Mouse (Mus musculus) heart, adult 2 months (tissue): Measurements from ENCODE around the gene Colq. TPM values are rescaled to one million over a fixed set of nuclear protein-coding genes. Genes with fewer than 3 reads are reported as not detected.

Experiments
- DNase-seq, 2 experiments: peaks; one replicate each; pipeline ENCODE4 v3.0.0; 2021
- H3K27ac ChIP-seq: fragments of 200-600 bp; 2 replicates; pipeline ENCODE4 v1.8.1; 2022
- H3K27me3 ChIP-seq: fragments of 200-500 bp; 2 replicates; pipeline ENCODE4 v1.6.1; 2012; ENCODE audit warnings: mild to moderate bottlenecking, low read length, inconsistent platforms, mixed read lengths; ENCODE audit not compliant: control insufficient read depth, insufficient read depth
- H3K36me3 ChIP-seq: fragments of 200-500 bp; 2 replicates; pipeline ENCODE4 v1.6.1; 2012; ENCODE audit warnings: low read length, inconsistent platforms; ENCODE audit not compliant: control insufficient read depth, insufficient read depth
- H3K4me1 ChIP-seq: fragments of 200-500 bp; 2 replicates; pipeline ENCODE4 v1.6.1; 2011; ENCODE audit warnings: low read length; ENCODE audit not compliant: control insufficient read depth, insufficient read depth
- H3K4me3 ChIP-seq: fragments of 200-600 bp; 2 replicates; pipeline ENCODE4 v1.8.1; 2022
- H3K79me2 ChIP-seq: fragments of 200-500 bp; replicated peaks from 2 replicates; pipeline ENCODE4 v1.6.1; 2012; ENCODE audit warnings: mild to moderate bottlenecking, inconsistent platforms, low read length, moderate library complexity, mixed read lengths; ENCODE audit not compliant: control insufficient read depth, insufficient read depth
- H3K9ac ChIP-seq: fragments of 200-500 bp; 2 replicates; pipeline ENCODE4 v1.6.1; 2012; ENCODE audit warnings: low read depth, mild to moderate bottlenecking, control low read depth, inconsistent platforms, low read length, mixed read lengths
- CTCF ChIP-seq: fragments of 200-600 bp; IDR thresholded peaks from 2 replicates; pipeline ENCODE4 v1.8.1; 2022; ENCODE audit warnings: antibody characterized with exemption, mild to moderate bottlenecking, moderate library complexity
- EP300 ChIP-seq: fragments of 200-500 bp; IDR thresholded peaks from 2 replicates; pipeline ENCODE4 v1.6.1; 2011; ENCODE audit warnings: low read depth, low read length, control low read depth; ENCODE audit not compliant: insufficient read depth
- POLR2A ChIP-seq: fragments of 200-500 bp; IDR thresholded peaks from 2 replicates; pipeline ENCODE4 v1.6.1; 2011; ENCODE audit warnings: mild to moderate bottlenecking, low read depth, low read length, control low read depth; ENCODE audit not compliant: insufficient read depth
- WGBS: fragments of 180-500 bp; shearing (Covaris S2); methylation state at CpG from one replicate; pipeline ENCODE4 v1.1.7; 2018; 5-methylcytosine and 5-hydroxymethylcytosine counted together
- intact Hi-C: fragments of 180-260 bp; cut with DNase I; formaldehyde crosslinking; loops from one replicate; pipeline ENCODE4 v1.15.1; 2025
- polyA plus RNA-seq: library from polyadenylated mRNA; depleted of rRNA; stranded (reverse); fragments of >200 nt; gene quantifications from 2 replicates; pipeline ENCODE4 v1.2.3, GENCODE M21; 2012
- total RNA-seq, 2 experiments: library from RNA; stranded (reverse); gene quantifications; 2 replicates each; pipeline ENCODE4 v1.2.3; 2021

Gene Colq
- total and polyA plus RNA-seq, 3 experiments, result 10.0 to 12.6 (median 11.3) TPM

DNA sequence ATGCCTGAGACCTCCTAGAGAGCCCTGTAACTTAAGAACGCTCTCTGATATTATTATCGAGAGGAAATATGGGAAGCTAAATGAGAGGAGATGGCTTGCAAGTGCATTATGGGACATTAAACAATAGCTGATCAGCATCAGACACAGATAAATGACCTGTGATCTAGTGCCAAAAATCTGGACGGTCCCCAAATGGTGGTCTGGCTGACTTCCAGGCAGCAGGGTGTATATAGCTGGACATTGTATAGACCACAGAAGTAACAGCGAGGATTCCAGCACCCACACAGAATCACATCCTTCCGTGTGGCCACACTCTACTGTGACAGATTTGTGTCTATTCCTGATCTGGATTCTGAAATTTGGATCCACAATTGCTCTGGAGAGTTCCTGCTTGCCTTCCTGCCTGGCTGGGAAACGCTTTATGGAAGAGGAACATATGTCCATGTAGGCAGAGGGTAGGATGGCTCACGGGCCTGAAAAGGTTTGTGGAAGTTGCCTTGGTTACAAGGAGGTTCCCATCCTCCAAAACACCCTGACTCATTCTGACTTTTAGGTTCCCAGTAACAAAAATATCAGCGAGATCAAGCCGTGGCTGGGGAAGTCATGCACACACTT, 18.5 kb downstream of the Colq start:
- no peak overlapping the region for H3K27ac ChIP-seq
- intact Hi-C loops, result no loop called here
- 42% methylated on average over 9 of the region's 9 CpGs for WGBS
- no peaks in the 10 kb centered on the region; the same call in 1 of the 2 replicates for H3K4me1 ChIP-seq
- no peaks in the 10 kb centered on the region for H3K79me2 ChIP-seq
- no peak overlapping the region for H3K4me3 ChIP-seq
- no peaks in the 10 kb centered on the region for H3K27me3 ChIP-seq
- no peak for TF ChIP-seq CTCF
- no peak for TF ChIP-seq EP300
- no peak for TF ChIP-seq POLR2A
- DNase-seq, result no peak
- H3K9ac ChIP-seq, result no peak overlapping the region
- H3K36me3 ChIP-seq, result no peaks in the 10 kb centered on the region

DNA sequence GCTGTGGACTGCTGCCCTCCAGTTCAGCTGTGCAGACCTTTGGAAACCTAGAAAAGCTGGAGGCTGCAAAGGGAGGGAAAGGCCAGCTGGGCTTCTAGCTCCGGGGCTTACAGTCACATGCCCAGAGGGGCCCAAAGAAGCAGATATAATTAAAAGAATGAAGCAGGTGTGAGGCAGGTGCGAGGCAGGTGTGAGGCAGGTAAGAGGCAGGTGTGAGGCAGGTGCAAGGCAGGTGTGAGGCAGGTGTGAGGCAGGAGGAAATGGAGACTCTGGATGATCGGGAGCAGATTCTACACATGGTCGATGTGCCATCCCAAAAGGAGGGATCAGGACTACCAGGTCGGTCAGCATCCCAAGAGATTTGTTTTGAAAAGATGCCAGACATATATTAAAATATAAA, 19.7 kb downstream of the Colq start:
- no peaks in the 10 kb centered on the region for H3K27me3 ChIP-seq
- H3K9ac ChIP-seq, result no peak overlapping the region
- DNase-seq, result no peak
- H3K4me1 ChIP-seq, result no peaks in the 10 kb centered on the region; the same call in 1 of the 2 replicates
- H3K36me3 ChIP-seq, result no peaks in the 10 kb centered on the region
- TF ChIP-seq POLR2A (no peak), CTCF (no peak), EP300 (no peak)
- no peaks in the 10 kb centered on the region for H3K79me2 ChIP-seq
- 94% methylated on average over 5 of the region's 5 CpGs for WGBS
- H3K27ac ChIP-seq, result no peak overlapping the region
- no peak overlapping the region for H3K4me3 ChIP-seq
- intact Hi-C loops, result no loop called here

GRCm38 (mm10) chr14:31570131-31570951, 20.8 kb downstream of the Colq start:
- Histone ChIP-seq H3K9ac (no peak overlapping the region), H3K27ac (no peak overlapping the region), H3K4me1 (no peaks in the 10 kb centered on the region; the same call in 1 of the 2 replicates), H3K36me3 (no peaks in the 10 kb centered on the region), H3K79me2 (no peaks in the 10 kb centered on the region), H3K27me3 (no peaks in the 10 kb centered on the region), H3K4me3 (no peak overlapping the region)
- DNase-seq, result no peak
- 54% methylated on average over 6 of the region's 6 CpGs for WGBS
- TF ChIP-seq EP300 (no peak), CTCF (no peak), POLR2A (no peak)
- intact Hi-C loops, result no loop called here

GRCm38 (mm10) chr14:31569151-31569631, 22.0 kb downstream of the Colq start:
- WGBS, result 13% methylated on average over 7 of the region's 7 CpGs
- TF ChIP-seq CTCF (no peak), POLR2A (no peak), EP300 (no peak)
- H3K4me3 ChIP-seq, result no peak overlapping the region
- H3K9ac ChIP-seq, result no peak overlapping the region
- no peaks in the 10 kb centered on the region for H3K27me3 ChIP-seq
- no peak overlapping the region for H3K27ac ChIP-seq
- H3K79me2 ChIP-seq, result no peaks in the 10 kb centered on the region
- intact Hi-C loops, result loop anchor here (2.0 kb wide), 1 partner anchor 50 kb away; no protein-coding TSS in a partner anchor
- H3K4me1 ChIP-seq, result peaks cover 4% of the 10 kb centered on the region
- DNase-seq, result peak in 1 of 2 experiments; percentile 48
- H3K36me3 ChIP-seq, result peaks cover 2% of the 10 kb centered on the region; the same call in 1 of the 2 replicates

DNA sequence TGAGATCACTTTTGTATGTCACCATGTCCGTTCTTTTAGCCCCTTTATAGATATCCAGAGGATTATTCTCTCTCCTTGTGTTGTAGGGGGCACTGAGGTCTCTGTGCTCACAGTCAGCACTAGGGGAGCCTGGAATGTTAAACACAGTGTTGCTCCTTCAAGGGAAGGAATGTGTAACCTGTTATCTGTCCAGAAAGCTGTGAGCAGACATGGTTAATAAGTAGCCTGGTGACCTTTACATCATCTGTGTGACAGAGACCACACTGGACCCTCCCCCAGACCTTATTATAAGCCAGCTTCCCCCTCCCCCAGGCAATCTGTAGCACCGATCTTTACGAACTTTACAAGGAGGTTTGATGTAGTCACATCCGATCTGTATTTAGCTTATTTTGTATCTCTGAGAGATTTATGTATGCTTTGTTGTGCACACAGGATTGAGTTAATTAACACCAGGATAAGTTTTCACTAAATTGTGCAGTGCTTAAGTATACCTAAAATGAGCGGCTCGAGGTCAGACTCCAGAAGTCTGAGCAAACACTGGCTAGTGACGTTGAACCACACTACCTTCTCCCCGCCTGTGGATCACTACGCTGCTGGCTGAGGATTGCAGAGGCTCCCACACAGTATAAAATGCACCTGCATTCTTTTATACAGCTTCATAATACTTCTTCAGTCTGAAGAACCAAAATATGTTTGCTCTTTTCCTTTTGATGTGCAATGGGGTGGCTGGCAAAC, 25.5 kb downstream of the Colq start:
- Histone ChIP-seq H3K36me3 (peaks cover 2% of the 10 kb centered on the region; the same call in 1 of the 2 replicates), H3K79me2 (no peaks in the 10 kb centered on the region), H3K4me3 (no peak overlapping the region), H3K27ac (peak overlapping the region; percentile 53), H3K9ac (no peak overlapping the region), H3K4me1 (peaks cover 7% of the 10 kb centered on the region), H3K27me3 (no peaks in the 10 kb centered on the region)
- no peak for DNase-seq
- intact Hi-C loops, result no loop called here
- TF ChIP-seq EP300, result no peak
- no peak for TF ChIP-seq POLR2A
- TF ChIP-seq CTCF, result no peak
- WGBS, result 87% methylated on average over 9 of the region's 9 CpGs
